Mouse (Mus musculus) left cerebral cortex, postnatal 25 days (tissue): ENCODE results near the gene Mcoln2. TPM values are rescaled to one million over a fixed set of nuclear protein-coding genes. Genes with fewer than 3 reads are reported as not detected.
A peak's percentile ranks its signal among the peaks of the same experiment; 100 is the strongest.

Experiments
- DNase-seq, 2 experiments: peaks; one replicate each; pipeline ENCODE4 v3.0.0; 2022; ENCODE audit warnings: low spot score in 2 of 2, mixed read lengths in 1 of 2
- intact Hi-C: fragments of 180-260 bp; cut with DNase I; formaldehyde crosslinking; loops from one replicate; pipeline ENCODE4 v1.15.1; 2025
- total RNA-seq, 2 experiments: library from RNA; stranded (reverse); gene quantifications; 2 replicates each; pipeline ENCODE4 v1.2.3; 2021

Mcoln2 gene
- total RNA-seq, 2 experiments from 2014 or later = not detected

- DNase-seq = no peak
These were observed 61.6 kb downstream of the Mcoln2 start for GRCm38 (mm10) chr3:146211141-146211747.

DNA sequence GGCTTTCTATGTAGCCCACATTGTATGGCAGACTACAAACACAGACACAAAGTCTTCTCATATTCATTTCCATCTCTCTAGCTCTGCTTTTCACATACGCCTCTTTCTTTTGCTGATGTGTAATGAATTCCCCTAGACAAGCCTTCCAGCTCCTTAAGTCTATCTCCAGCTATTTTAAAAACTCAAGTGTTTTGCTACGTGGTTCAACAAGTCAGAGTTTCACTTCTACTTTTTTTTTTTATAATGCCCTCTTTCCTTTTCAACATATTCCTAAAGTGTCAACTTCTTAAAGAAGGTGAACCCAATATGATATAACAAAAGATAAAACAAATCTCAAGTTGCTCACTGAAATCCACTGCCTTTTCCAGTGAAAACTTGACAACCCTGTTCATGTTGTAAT lies 62.3 kb downstream of the Mcoln2 start:
- intact Hi-C loops = no loop called here
- DNase-seq = no peak

More at GRCm38 (mm10) chr3:146211141-146211747, 61.6 kb downstream of the Mcoln2 start:
- intact Hi-C loops = no loop called here

DNA sequence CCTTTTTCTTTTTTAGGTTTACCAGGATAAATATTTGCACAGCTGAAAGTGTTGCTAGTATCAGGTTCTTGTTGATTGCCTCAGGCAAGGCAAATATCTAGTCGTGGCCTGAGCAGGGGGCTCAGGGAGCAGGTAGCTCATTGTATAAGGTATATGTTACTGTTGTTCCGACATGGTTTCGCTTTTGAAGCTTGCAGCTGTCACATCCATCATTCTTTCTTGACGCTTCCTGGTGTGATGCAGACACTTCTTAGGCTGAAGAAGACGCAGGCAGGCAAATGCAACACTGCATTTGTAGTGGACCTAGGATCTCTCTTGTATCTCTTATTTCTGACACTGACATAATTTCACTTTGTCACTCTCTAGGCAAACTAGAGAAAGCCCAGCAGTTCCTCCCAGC lies 63.7 kb downstream of the Mcoln2 start:
- DNase-seq = no peak
- intact Hi-C loops = no loop called here

GRCm38 (mm10) chr3:146216561-146216960 lies 66.9 kb downstream of the Mcoln2 start:
- intact Hi-C loops = no loop called here
- DNase-seq = no peak

- DNase-seq = peak; percentile 8 to 13
- intact Hi-C loops = no loop called here
These were observed 71.3 kb downstream of the Mcoln2 start, which contains the start of gene Lpar3 for GRCm38 (mm10) chr3:146220776-146221486. Lpar3 (plus strand) TSS chr3:146220963.

- no peak for DNase-seq
These were observed 74.6 kb downstream of the Mcoln2 start for GRCm38 (mm10) chr3:146224271-146224670.

DNA sequence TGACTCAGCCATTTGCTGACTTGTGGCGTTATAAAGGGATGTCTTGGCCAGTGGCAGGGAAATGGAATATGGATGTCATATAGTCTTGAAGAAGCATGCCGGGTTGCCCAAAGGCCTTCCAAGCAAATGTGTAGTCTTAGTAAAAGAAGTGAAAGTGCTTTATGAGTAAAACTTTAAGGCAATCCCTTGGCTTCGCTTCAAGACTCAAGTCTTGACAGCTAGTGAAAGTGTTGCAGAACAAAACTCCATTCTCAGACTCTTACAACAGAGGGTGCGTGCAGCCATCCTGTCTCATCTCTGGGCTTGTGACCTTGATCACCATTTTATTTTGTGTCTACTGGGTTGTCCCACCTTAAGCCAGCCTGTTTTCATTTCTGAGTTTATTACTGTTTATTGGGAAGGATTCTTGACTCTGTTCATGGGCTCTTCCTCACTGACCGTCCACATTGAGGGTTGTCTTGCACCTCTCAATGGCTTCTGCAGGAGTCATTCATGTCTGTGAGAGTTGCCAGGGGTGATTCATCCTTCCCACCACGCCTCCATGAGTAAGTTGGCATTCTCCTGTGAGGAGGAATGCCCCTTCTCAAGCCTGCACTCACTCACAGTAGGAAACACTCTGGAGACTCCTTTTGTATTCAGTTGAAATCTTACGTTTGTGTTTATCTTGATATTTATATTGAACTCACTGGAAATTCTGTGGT lies 75.6 kb downstream of the Mcoln2 start:
- intact Hi-C loops = no loop called here
- DNase-seq = peak in 1 of 2 experiments; percentile 22

More at GRCm38 (mm10) chr3:146224271-146224670, 74.6 kb downstream of the Mcoln2 start:
- intact Hi-C loops = no loop called here

- intact Hi-C loops = no loop called here
- DNase-seq = no peak
These were observed 77.8 kb downstream of the Mcoln2 start for GRCm38 (mm10) chr3:146227427-146227826.

GRCm38 (mm10) chr3:146228559-146229310 lies 79.1 kb downstream of the Mcoln2 start:
- intact Hi-C loops = no loop called here
- DNase-seq = no peak

DNA sequence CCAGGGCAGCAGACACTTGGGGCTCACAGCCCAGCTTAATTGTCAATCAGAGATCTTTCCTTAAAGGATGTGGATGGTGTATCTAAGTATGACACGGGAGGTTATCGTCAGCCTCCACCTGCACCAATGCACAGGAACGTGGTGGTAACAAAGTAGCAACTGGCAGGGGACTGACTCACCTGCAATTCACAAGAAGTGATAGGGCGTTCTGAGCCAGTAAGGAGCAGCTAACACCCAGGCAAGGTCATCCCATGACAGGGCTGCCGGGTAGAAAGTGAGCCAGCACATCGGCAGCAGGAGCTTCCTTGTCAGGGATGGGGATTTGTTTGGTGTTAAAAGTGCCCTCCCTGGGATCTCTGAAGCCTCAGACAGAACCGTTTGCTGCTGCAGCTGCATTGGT lies 83.1 kb downstream of the Mcoln2 start:
- DNase-seq = no peak
- intact Hi-C loops = no loop called here

DNA sequence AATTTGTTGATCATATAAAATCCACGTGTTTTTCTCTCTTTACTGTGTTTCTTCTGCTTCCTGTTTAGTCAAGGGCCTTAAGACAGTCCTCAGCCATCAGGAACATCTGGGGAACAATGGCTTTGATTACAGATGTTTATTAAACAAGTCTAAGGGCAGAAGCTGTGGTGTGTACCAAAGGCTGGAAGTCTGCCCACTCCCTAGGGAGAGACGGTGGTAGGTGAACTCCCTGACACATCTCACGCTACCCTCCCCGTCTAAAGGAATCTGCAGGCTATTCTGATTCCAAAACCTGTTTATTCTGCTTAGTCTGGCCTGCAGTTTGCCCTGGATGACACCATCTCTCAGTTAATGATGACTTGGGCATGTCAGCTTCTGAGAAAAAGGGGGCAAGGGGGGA lies 84.1 kb downstream of the Mcoln2 start:
- no peak for DNase-seq
- intact Hi-C loops = no loop called here

- intact Hi-C loops = no loop called here
- no peak for DNase-seq
These were observed 84.9 kb downstream of the Mcoln2 start for GRCm38 (mm10) chr3:146234530-146234929.

DNA sequence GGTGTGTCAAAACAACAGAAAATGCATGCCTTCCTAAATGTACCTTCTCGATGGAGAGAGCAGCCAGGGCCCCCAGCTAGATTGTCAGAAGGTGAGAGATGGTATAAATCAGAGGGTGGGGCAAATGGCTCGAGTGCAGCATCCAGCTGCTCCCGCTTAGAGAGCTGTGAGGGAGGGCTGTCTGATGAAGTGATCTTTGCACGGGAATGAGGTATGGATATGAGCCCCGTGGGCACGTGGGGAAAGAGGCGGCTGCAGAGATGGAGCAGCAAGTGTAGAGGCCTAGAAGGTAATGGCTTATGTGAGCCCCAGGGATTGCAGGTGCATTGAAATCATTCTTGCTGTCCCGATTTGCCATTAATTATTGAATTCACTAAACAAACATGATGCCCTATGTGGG lies 86.6 kb downstream of the Mcoln2 start:
- intact Hi-C loops = no loop called here
- no peak for DNase-seq

DNA sequence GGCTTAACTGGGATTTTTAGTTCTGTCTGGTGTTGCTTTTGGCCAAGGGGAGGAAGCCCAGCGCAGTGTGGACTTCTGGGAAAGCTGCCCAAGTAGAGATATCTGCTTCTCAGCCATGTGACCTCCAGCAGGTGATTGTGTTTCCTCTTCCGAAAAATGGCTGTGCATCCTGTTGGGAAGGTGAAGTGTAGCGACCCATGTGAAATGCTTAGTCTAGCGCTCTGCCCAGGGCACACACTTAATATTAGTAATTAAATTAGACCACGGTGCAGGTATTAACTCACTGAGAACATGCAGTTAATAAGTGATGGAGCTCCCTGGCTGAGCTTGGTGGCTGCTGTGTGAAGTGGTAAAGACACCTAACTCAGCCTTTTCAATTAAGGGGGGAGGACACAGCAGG lies 88.0 kb downstream of the Mcoln2 start:
- intact Hi-C loops = no loop called here
- DNase-seq = no peak

- intact Hi-C loops = no loop called here
- no peak for DNase-seq
These were observed 95.0 kb downstream of the Mcoln2 start for GRCm38 (mm10) chr3:146244630-146245029.

Other genes with a start within 250 kb of the Mcoln2 start
- gene Bcl10, start 227.0 kb upstream of the Mcoln2 start, total RNA-seq = 10 to 100 TPM; 13.0 to 13.7 TPM
- gene 2410004B18Rik, start 211.8 kb upstream of the Mcoln2 start, total RNA-seq = 10 to 100 TPM; 35.7 to 45.1 TPM
- 1 to 10 TPM; 2.7 to 3.8 TPM for gene Syde2, start 162.0 kb upstream of the Mcoln2 start, total RNA-seq
- under 1 TPM; 0.39 to 0.50 TPM for gene Wdr63, start 41.7 kb upstream of the Mcoln2 start, total RNA-seq
- not detected for gene Mcoln3, start 32.4 kb upstream of the Mcoln2 start, total RNA-seq
- gene Lpar3, start 71.1 kb downstream of the Mcoln2 start, total RNA-seq = 1 to 10 TPM in 1 of 2 experiments, under 1 TPM in 1; 0.48 to 1.1 TPM